Mouse (Mus musculus): ENCODE data around the gene Nmi. TPM values are rescaled to one million over a fixed set of nuclear protein-coding genes. Genes with fewer than 3 reads are reported as not detected.

Nmi gene
- polyA plus RNA-seq, 1 experiment: 8.1 TPM

Other genes starting within 250 kb of the Nmi start
- gene Rbm43, start 38.3 kb downstream of the Nmi start, polyA plus RNA-seq (2012; rRNA removed): 13.3 and 14.6 TPM in 2 replicates
- 6.7 and 8.4 TPM in 2 replicates for gene Tnfaip6, start 64.5 kb upstream of the Nmi start, polyA plus RNA-seq (2012; rRNA removed)
- gene Rif1, start 99.3 kb upstream of the Nmi start, polyA plus RNA-seq (2012; rRNA removed): 11.0 and 13.0 TPM in 2 replicates